Mouse (Mus musculus) ES-E14 (cell line): ENCODE data around the gene Mcts2. TPM values are rescaled to one million over a fixed set of nuclear protein-coding genes. Genes with fewer than 3 reads are reported as not detected.

Experiments used
- DNase-seq: peaks from one replicate; pipeline ENCODE4 v3.0.0-alpha.2; 2013; ENCODE audit warnings: low read depth, low spot score
- H3K27ac ChIP-seq: 2 replicates; pipeline ENCODE4 v1.5.1; 2012; ENCODE audit warnings: low read depth, mild to moderate bottlenecking, low read length, moderate library complexity, mixed read lengths; ENCODE audit not compliant: poor library complexity, insufficient read depth, severe bottlenecking
- H3K36me3 ChIP-seq: 2 replicates; pipeline ENCODE4 v1.6.1; 2012; ENCODE audit warnings: mild to moderate bottlenecking, low read length, moderate library complexity, mixed read lengths; ENCODE audit not compliant: control insufficient read depth, poor library complexity, insufficient read depth, severe bottlenecking
- H3K4me1 ChIP-seq, 2 experiments: fragments of 150-350 bp in 1 of 2; sonication (generic) in 1 of 2; 2 replicates each; pipeline ENCODE4 v1.6.1; 2012; ENCODE audit warnings: low read length in 2 of 2, mild to moderate bottlenecking in 1 of 2, mixed read lengths in 1 of 2; ENCODE audit not compliant: control insufficient read depth in 2 of 2, insufficient read depth in 2 of 2, poor library complexity in 1 of 2
- H3K4me3 ChIP-seq, 2 experiments: fragments of 150-350 bp in 1 of 2; sonication (generic) in 1 of 2; 2 replicates each; pipeline ENCODE4 v1.5.1; 2012; ENCODE audit warnings: low read length in 2 of 2, low read depth in 1 of 2, mild to moderate bottlenecking in 1 of 2, mixed read lengths in 1 of 2; ENCODE audit not compliant: insufficient read depth in 1 of 2, poor library complexity in 1 of 2, severe bottlenecking in 1 of 2
- H3K9ac ChIP-seq: 2 replicates; pipeline ENCODE4 v1.6.1; 2012; ENCODE audit warnings: low read depth, mild to moderate bottlenecking, low read length, mixed read lengths; ENCODE audit not compliant: poor library complexity, insufficient read depth, severe bottlenecking
- H3K9me3 ChIP-seq: fragments of 150-350 bp; sonication (generic); 2 replicates; pipeline ENCODE4 v1.6.1; 2012; ENCODE audit warnings: low read depth, mild to moderate bottlenecking, low read length; ENCODE audit not compliant: control insufficient read depth, insufficient read depth
- CHD2 ChIP-seq: IDR thresholded peaks from 2 replicates; pipeline ENCODE4 v1.6.1; 2014; ENCODE audit warnings: mild to moderate bottlenecking, low read depth, low read length, inconsistent platforms
- HCFC1 ChIP-seq: IDR thresholded peaks from 2 replicates; pipeline ENCODE4 v1.6.1; 2012; ENCODE audit warnings: low read length, inconsistent platforms, borderline replicate concordance; ENCODE audit not compliant: insufficient read depth
- MAFK ChIP-seq: IDR thresholded peaks from 2 replicates; pipeline ENCODE4 v1.6.1; 2014; ENCODE audit warnings: mild to moderate bottlenecking, low read depth, low read length, inconsistent platforms; ENCODE audit not compliant: insufficient read depth
- ZC3H11A ChIP-seq: IDR thresholded peaks from 2 replicates; pipeline ENCODE4 v1.6.1; 2012; ENCODE audit warnings: low read depth, mild to moderate bottlenecking, inconsistent platforms, low read length, borderline replicate concordance
- ZNF384 ChIP-seq: IDR thresholded peaks from 2 replicates; pipeline ENCODE4 v1.6.1; 2012; ENCODE audit warnings: low read depth, low read length, inconsistent platforms
- in situ Hi-C, 2 experiments: fragments of 600-800 bp; cut with MboI; formaldehyde crosslinking; loops; one replicate each; pipeline ENCODE4 v1.15.1; 2025; ENCODE audit warnings: low sequenced_read_pairs in 2 of 2, inconsistent platforms in 1 of 2; ENCODE audit not compliant: unreplicated experiment in 2 of 2
- total RNA-seq: library from RNA; depleted of rRNA; stranded (reverse); fragments of 300-350 nt; gene quantifications from 2 replicates; pipeline ENCODE4 v1.2.3, GENCODE M21; 2012; rRNA removed

Mcts2 gene
- total RNA-seq, 1 experiment = 87.4 TPM

DNA sequence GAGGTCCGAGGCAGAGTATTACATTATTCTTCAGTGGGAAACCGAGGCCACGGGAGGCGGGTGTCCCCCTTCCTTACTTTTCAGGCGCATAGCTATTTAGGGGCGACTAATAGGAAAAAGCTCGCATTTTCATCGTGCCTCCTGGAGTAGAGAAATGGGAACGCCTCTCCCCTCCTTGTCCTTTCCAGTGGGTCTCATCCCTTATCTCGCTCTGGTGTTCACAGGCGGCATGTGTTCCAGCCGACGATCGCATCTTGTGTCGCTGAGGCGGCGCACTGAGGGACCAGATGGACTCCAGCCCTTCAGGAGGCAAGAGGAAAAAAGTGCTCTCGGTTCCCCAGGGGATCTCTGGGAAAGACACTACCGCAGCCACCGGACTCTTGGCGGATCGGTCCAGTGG, 49.9 kb downstream of the Mcts2 start:
- peak overlapping the region; percentile 39 for H3K9ac ChIP-seq
- peak overlapping the region; percentile 66 to 75 for H3K4me3 ChIP-seq
- no peaks in the 10 kb centered on the region for H3K9me3 ChIP-seq
- no peak for DNase-seq
- peaks cover 15 to 34% of the 10 kb centered on the region in 2 experiments for H3K4me1 ChIP-seq
- H3K27ac ChIP-seq = no peak overlapping the region
- H3K36me3 ChIP-seq = no peaks in the 10 kb centered on the region
- no peak for TF ChIP-seq HCFC1
- no peak for TF ChIP-seq CHD2
- TF ChIP-seq ZNF384 = no peak
- no peak for TF ChIP-seq ZC3H11A
- no peak for TF ChIP-seq MAFK
- in situ Hi-C loops = loop anchor here in 1 of 2 experiments (5.0 kb wide), 1 partner anchor 34 kb away; no protein-coding TSS in a partner anchor

Other genes with a start within 250 kb of the Mcts2 start
- not detected in 2 replicates for gene Defb23, start 222.4 kb upstream of the Mcts2 start, total RNA-seq
- not detected in 2 replicates for gene Defb20, start 210.0 kb upstream of the Mcts2 start, total RNA-seq
- gene Defb22, start 196.9 kb upstream of the Mcts2 start, total RNA-seq = not detected in 2 replicates
- gene Defb26, start 175.3 kb upstream of the Mcts2 start, total RNA-seq = not detected in 2 replicates
- gene Defb28, start 168.8 kb upstream of the Mcts2 start, total RNA-seq = not detected in 2 replicates
- gene Defb29, start 146.9 kb upstream of the Mcts2 start, total RNA-seq = not detected in 2 replicates
- gene Gm17416, start 117.7 kb upstream of the Mcts2 start, total RNA-seq = not detected in 2 replicates
- gene Defb21, start 114.3 kb upstream of the Mcts2 start, total RNA-seq = not detected in 2 replicates
- gene Defb19, start 106.7 kb upstream of the Mcts2 start, total RNA-seq = not detected in 2 replicates
- not detected in 2 replicates for gene Defb45, start 87.6 kb upstream of the Mcts2 start, total RNA-seq
- gene Defb36, start 82.7 kb upstream of the Mcts2 start, total RNA-seq = 0.63 TPM in 1 of 2 replicates, not detected in the other
- 3.9 and 5.7 TPM in 2 replicates for gene Defb25, start 64.0 kb upstream of the Mcts2 start, total RNA-seq
- 0.16 and 0.18 TPM in 2 replicates for gene Rem1, start 60.1 kb upstream of the Mcts2 start, total RNA-seq
- gene H13, start 17.6 kb upstream of the Mcts2 start, total RNA-seq = 55.0 and 91.6 TPM in 2 replicates
- gene Id1, start 49.2 kb downstream of the Mcts2 start, total RNA-seq = 74.5 and 122 TPM in 2 replicates
- gene Cox4i2, start 67.1 kb downstream of the Mcts2 start, total RNA-seq = 1.7 and 2.3 TPM in 2 replicates
- 24.9 and 34.9 TPM in 2 replicates for gene Bcl2l1, start 144.7 kb downstream of the Mcts2 start, total RNA-seq
- 63.2 and 77.8 TPM in 2 replicates for gene Tpx2, start 160.9 kb downstream of the Mcts2 start, total RNA-seq
- 0.16 and 0.22 TPM in 2 replicates for gene Mylk2, start 224.3 kb downstream of the Mcts2 start, total RNA-seq
- gene Foxs1, start 246.2 kb downstream of the Mcts2 start, total RNA-seq = 0.36 TPM in 1 of 2 replicates, not detected in the other